Mouse (Mus musculus) macrophage (primary cell): Measurements from ENCODE around the gene Ppp1r21. TPM values are rescaled to one million over a fixed set of nuclear protein-coding genes. Genes with fewer than 3 reads are reported as not detected.
A peak's percentile ranks its signal among the peaks of the same experiment; 100 is the strongest.

Source experiments
- H3K27ac ChIP-seq: fragments of 350-480 bp; formaldehyde crosslinking; 2 replicates; pipeline ENCODE4 v1.9.0; 2021
- H3K36me3 ChIP-seq: fragments of 350-480 bp; formaldehyde crosslinking; 2 replicates; pipeline ENCODE4 v1.9.0; 2021; ENCODE audit errors: inconsistent target
- H3K4me3 ChIP-seq: fragments of 350-480 bp; formaldehyde crosslinking; 2 replicates; pipeline ENCODE4 v1.9.0; 2021; ENCODE audit errors: inconsistent target
- H3K79me2 ChIP-seq: fragments of 350-480 bp; formaldehyde crosslinking; 2 replicates; pipeline ENCODE4 v1.9.0; 2021; ENCODE audit errors: inconsistent target
- WGBS: methylation state at CpG from one replicate; pipeline ENCODE4 v1.1.7; 2026; ENCODE audit warnings: inconsistent platforms; ENCODE audit not compliant: missing documents; 5-methylcytosine and 5-hydroxymethylcytosine counted together
- polyA plus RNA-seq: library from polyadenylated mRNA; stranded (reverse); fragments of 250-400 nt; gene quantifications from 3 replicates; pipeline ENCODE4 v1.2.4, GENCODE M21; 2018; ENCODE audit warnings: inconsistent platforms

The Ppp1r21 gene
- polyA plus RNA-seq, 1 experiment from 2014 or later: 60.1 TPM

DNA sequence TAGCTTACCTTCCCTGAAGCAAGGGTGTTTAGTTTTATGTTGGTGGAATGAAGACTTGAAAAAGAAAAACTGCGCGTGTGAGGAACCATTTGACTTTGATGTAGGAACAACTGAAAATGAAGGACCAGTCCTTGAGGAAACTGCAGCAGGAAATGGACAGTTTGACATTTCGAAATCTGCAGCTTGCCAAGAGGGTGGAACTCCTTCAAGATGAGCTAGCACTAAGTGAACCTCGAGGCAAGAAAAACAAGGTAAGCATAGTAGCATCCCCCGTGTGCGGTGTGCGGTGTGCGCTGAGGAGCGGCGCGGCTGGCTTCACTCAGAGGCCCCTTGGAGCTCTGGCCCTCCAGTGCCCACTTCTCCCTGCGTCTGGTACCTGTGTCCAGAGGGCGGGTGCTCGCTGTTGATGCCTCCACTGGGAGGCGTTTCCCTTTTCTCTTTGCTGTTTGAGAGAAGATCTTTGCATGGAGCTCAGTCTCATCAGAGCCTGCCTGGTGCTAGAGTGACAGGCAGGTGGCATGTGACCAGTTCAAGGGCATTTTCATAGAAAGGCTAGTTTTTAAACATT, 15.4 kb downstream of the Ppp1r21 start:
- H3K4me3 ChIP-seq: no peak overlapping the region
- 51% methylated on average over 15 of the region's 15 CpGs for WGBS
- H3K79me2 ChIP-seq: peaks cover 93% of the 10 kb centered on the region
- H3K27ac ChIP-seq: peak overlapping the region; percentile 62
- H3K36me3 ChIP-seq: peaks cover 29% of the 10 kb centered on the region

DNA sequence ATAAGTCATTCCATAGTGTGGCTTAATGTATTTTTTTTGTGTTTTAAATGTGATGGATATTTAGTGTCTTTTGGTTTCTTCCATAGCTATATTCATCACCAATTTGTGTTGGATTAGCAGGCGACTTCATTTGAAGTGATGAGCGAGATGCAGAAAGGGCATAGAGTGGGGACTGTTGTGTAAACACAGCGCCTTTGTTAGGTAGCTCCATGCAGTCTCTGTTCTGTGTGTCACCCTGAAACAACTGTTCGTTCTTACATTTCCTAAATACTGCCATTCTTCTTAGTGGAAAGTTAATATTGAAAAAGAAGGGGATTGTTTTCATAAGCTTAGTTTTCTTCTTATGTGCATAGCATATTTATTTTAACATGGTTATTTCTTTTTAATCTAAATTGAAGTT, 16.8 kb downstream of the Ppp1r21 start:
- 87% methylated on average over 4 of the region's 4 CpGs for WGBS
- peaks cover 29% of the 10 kb centered on the region for H3K36me3 ChIP-seq
- no peak overlapping the region for H3K27ac ChIP-seq

DNA sequence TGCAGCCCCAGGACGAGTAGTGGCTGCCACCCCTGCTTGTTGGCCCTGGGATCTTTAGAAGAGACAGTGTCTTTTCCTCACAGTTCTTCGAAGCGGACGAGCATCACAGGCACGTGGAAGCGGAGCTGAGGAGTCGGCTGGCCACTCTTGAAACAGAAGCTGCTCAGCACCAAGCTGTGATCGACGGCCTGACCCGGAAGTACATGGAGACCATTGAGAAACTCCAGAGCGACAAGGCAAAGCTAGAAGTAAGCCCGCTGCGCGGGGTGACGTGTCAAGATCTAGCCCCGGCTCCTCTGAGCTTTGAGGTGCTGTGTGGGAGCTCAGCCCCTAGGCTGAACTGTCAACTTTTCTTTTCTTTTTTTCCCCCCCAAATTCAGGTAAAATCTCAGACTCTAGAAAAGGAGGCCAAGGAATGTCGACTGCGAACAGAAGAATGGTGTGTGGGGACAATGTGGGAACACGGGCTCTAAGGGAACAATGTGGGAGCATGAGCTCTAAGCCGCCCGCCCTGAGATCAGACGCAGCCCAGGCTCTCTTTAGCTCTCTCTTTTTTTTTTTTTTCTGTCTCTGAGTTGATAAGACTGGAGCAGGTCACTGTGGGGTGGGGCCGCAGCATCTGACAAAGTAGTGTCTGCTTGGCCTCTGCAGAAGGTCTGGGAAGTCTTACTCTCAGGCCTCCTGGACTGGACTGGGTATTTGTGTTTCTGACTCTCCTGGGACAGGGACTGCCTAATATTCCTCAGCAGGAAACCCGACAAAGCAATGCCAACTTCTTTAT, 19.7 kb downstream of the Ppp1r21 start:
- Histone ChIP-seq H3K27ac (peak overlapping the region; percentile 100), H3K4me3 (no peak overlapping the region), H3K79me2 (peaks cover 67% of the 10 kb centered on the region), H3K36me3 (peaks cover 30% of the 10 kb centered on the region)
- 93% methylated on average over 24 of the region's 24 CpGs for WGBS

More for the DNA sequence above, 16.8 kb downstream of the Ppp1r21 start:
- Histone ChIP-seq H3K4me3 (no peak overlapping the region), H3K79me2 (peaks cover 78% of the 10 kb centered on the region)

DNA sequence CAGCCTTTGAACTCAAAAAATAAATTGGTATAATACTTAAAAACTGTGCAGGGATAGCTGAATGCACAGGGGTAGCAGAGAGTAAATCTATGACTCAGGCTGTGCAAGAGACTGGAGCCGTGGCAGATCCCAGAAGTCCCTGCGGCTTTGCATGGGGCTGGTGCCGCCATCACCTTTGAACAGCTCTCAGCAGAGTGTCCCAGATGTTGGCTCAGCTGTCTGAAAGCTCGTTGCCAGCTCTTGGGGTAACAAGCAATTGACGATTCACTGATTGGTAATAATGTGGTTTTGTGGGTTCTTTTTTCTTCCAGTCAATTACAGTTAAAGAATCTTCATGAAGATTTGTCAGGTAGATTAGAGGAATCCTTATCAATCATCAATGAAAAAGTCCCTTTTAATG, 20.4 kb downstream of the Ppp1r21 start:
- H3K36me3 ChIP-seq: peaks cover 38% of the 10 kb centered on the region
- H3K4me3 ChIP-seq: no peak overlapping the region
- peak overlapping the region; percentile 100 for H3K27ac ChIP-seq
- H3K79me2 ChIP-seq: peaks cover 62% of the 10 kb centered on the region
- 63% methylated on average over 4 of the region's 5 CpGs for WGBS

DNA sequence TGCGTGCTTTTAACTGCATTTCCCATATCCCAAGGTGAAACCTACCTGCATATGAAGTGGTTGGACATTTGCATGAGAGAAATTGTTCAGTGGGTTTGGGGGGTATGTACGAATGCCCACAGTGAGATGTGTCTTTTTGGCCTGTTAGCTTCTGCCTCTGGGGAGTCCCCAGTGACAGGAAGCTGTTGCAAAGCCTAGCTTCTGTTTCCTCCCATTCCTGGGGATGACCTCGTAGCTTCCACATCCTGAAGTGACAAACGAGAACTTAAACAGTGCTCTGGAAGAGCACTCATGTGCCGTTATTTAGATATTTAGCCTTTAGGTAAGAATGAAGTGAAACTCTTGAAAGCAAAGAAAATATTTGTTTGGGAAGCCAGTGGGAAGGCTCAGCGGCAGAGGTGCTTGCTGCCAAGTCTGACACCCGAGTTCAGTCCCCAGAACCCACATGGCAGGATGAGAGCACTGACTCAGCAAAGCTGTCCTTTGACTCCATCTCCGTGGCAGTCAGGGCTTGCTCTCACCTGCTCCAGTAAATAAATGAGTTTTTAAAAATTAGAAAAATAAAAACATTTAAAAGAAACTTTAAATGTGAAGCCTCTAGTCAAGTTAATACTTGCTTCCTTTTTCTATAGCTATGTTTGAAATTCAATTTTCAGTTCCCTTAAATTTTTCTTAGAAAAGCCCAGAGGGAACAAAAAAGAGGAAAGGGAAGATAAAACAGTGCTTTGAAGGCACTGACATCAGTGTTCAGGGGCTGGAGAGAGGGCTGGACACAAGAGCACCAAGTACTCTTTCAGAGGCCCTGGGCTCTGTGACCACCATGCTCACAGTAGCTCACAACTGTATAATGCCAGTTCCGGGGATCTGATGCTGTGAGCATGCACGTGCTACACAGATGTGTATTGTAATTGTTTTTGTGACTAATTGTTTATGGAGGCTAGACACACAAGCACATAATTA, 21.3 kb downstream of the Ppp1r21 start:
- 10% methylated on average over 9 of the region's 10 CpGs for WGBS
- Histone ChIP-seq H3K27ac (peak overlapping the region; percentile 100), H3K4me3 (no peak overlapping the region; the same call in 1 of the 2 replicates), H3K36me3 (peaks cover 44% of the 10 kb centered on the region), H3K79me2 (peaks cover 53% of the 10 kb centered on the region)

DNA sequence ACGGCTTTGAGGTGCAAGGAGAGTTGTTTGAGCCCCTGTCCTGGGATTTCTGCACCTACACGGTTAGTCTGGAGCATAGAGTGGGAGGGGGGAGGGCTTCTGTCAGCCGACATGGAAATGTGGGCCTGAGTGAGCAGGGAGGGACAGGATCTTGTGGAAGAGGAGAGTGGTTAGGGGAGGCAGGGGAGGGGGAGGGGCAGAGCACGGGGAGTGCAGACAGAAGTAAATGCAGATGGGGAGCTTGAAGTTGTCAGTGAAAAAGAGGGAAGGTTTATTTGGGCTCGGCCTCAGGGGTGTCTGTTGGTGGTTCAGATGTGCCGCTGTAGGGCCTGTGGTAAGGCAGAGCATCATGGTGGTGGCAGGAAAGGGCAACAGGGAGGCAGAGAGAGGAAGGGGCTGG, 22.6 kb downstream of the Ppp1r21 start:
- Histone ChIP-seq H3K27ac (peak overlapping the region; percentile 100), H3K4me3 (no peak overlapping the region), H3K36me3 (peaks cover 37% of the 10 kb centered on the region), H3K79me2 (peaks cover 40% of the 10 kb centered on the region; the same call in 1 of the 2 replicates)
- WGBS: 49% methylated on average over 6 of the region's 6 CpGs

DNA sequence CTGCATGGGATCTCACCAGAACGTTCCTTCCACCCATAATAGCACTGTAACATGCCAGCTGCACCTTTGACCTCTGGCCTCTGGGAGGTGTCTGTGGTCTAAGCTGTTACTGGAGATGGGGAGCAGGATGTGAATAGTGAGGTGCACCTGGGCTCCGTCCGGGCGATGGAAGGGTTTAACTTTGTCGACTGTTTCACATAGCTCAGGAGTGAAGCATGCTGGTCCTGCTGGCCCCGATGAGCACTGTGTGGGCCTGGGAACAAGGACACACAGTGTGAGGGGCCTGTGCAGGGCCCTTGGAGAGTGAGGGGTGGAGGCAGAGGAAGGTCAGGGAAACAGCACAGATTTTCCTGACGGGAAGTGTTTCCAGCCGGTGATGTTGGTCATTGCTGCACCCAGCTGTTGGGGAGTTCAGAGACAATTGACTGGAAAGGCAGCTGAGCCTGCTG, 23.1 kb downstream of the Ppp1r21 start:
- Histone ChIP-seq H3K36me3 (peaks cover 35% of the 10 kb centered on the region), H3K4me3 (no peak overlapping the region), H3K27ac (peak overlapping the region; percentile 100), H3K79me2 (peaks cover 36% of the 10 kb centered on the region; the same call in 1 of the 2 replicates)
- 83% methylated on average over 8 of the region's 8 CpGs for WGBS

DNA sequence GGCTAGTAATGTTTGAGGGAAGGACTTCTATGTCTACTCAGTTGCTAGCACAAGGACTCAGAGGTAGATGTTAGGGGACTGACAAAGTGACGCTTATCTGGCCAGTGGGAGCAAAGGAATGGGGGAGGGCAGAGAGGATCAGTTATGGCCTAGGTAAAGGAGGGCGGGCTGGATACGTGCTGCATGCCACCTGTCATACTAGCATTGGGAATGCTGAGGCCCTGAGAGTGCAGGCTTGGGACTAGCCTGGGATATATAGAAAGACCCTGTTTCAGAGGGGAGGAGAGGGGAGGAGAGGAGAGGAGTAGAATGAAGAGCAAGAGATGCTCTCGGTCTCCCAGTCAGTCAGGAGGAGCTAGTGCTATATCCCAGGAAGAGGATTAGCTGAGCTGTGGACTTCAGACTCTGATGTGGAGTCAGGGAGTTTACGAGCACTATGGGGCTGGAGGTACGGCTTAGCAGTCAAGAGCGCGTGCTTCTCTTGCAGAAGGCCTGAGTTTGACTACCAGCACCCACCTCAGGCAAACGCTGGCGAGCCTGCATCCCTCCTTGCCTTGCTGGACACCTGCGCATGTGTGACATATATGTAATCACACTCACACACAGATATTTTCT, 23.7 kb downstream of the Ppp1r21 start:
- H3K27ac ChIP-seq: peak overlapping the region; percentile 100
- no peak overlapping the region for H3K4me3 ChIP-seq
- WGBS: 96% methylated on average over 11 of the region's 11 CpGs
- H3K36me3 ChIP-seq: peaks cover 39% of the 10 kb centered on the region
- H3K79me2 ChIP-seq: peaks cover 31% of the 10 kb centered on the region; the same call in 1 of the 2 replicates

DNA sequence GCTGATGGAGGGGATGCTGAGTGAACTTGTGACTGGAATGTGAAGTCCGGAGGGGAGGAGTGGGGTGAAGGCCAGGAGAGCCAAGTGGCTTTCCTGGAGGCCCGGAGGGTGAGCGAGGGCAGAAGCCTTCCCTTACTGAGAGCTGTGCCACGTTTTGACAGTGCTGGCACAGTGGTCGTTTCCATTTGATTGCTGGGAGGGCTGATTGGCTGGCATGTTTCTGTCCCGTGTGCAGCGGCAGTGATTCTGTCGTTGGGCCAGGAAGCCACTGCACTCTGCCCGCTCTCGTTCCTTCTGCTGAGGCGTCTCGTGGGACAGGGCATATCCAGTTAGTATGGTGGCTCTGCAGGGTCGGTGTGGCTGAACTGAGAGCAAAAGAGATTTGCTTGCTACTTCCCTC, 26.3 kb downstream of the Ppp1r21 start:
- WGBS: 93% methylated on average over 13 of the region's 13 CpGs
- peaks cover 43% of the 10 kb centered on the region for H3K36me3 ChIP-seq
- no peak overlapping the region for H3K27ac ChIP-seq
- H3K4me3 ChIP-seq: no peak overlapping the region
- H3K79me2 ChIP-seq: peaks cover 18% of the 10 kb centered on the region; the same call in 1 of the 2 replicates

DNA sequence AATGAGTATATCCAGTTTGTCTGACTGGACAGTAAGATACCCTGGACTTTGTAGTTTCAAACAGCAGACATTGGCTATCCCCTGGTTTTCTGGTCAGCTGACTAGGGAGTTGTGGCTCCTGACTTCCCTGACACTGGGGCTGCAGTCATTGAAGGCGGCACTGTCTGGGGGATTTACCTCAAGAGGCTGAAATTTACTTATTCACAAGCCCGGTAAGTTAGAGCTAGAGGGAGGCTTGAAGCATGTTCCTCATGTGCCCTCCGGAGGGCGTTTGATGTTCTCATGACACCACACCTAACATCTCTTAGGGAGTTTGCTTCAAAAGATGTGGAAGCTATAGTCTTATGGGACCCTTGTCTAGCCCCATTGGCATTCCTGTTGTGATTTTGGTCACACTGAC, 26.8 kb downstream of the Ppp1r21 start:
- H3K27ac ChIP-seq: no peak overlapping the region
- no peak overlapping the region for H3K4me3 ChIP-seq
- H3K79me2 ChIP-seq: peaks cover 18% of the 10 kb centered on the region; the same call in 1 of the 2 replicates
- peaks cover 48% of the 10 kb centered on the region for H3K36me3 ChIP-seq
- WGBS: 91% methylated on average over 4 of the region's 4 CpGs

DNA sequence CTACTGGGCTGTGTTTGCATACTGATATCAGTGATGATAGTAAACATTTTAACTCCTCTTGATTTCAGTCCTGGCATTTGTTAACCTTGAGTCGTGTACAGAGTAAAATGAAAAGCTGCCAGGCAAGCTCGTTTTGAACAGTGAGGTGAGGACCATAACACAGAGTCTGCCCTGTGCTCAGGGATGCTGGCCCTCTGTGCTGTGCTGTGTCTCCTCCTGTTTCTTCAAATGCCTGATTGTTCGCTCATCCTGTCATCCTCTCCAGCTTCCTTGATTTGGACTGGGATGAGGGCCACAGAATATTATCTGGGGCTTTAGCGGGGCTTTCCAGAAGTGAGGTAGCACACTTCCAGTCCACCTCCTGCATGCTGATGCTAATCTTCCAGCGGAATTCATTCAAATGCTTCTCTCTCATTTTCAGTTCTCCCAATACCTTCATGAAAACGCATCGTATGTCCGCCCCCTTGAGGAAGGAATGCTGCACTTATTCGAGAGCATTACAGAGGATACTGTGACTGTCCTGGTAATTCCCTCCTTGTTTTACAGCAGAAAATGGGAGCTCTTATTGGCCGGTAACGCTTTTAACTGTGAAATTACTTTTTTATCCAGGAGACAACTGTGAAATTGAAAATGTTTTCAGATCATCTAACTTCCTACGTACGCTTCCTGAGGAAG, 28.4 kb downstream of the Ppp1r21 start:
- peaks cover 12% of the 10 kb centered on the region; the same call in 1 of the 2 replicates for H3K79me2 ChIP-seq
- peaks cover 59% of the 10 kb centered on the region for H3K36me3 ChIP-seq
- no peak overlapping the region for H3K27ac ChIP-seq
- WGBS: 83% methylated on average over 13 of the region's 13 CpGs
- H3K4me3 ChIP-seq: no peak overlapping the region

DNA sequence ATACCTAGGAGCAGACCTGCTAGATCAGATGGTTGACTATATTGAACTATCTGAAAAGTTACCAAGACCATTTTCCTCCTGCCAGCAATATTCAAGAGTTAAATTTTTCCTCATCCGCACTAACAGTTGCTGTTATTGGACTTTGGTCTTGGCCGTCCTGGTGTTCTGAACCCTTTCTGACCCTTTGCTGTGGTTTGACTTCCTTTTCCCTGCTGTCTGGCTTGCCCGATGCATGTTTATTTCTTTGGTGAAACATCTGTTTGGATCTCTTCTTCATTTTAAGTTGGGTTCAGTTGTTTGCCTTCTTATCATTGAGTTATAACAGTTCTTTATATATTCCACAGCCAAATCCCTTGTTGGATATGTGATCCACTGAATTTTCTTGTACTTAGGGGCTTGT, 33.7 kb downstream of the Ppp1r21 start:
- Histone ChIP-seq H3K27ac (no peak overlapping the region), H3K79me2 (no peaks in the 10 kb centered on the region), H3K4me3 (no peak overlapping the region), H3K36me3 (peaks cover 77% of the 10 kb centered on the region)
- WGBS: 69% methylated on average over 3 of the region's 3 CpGs

DNA sequence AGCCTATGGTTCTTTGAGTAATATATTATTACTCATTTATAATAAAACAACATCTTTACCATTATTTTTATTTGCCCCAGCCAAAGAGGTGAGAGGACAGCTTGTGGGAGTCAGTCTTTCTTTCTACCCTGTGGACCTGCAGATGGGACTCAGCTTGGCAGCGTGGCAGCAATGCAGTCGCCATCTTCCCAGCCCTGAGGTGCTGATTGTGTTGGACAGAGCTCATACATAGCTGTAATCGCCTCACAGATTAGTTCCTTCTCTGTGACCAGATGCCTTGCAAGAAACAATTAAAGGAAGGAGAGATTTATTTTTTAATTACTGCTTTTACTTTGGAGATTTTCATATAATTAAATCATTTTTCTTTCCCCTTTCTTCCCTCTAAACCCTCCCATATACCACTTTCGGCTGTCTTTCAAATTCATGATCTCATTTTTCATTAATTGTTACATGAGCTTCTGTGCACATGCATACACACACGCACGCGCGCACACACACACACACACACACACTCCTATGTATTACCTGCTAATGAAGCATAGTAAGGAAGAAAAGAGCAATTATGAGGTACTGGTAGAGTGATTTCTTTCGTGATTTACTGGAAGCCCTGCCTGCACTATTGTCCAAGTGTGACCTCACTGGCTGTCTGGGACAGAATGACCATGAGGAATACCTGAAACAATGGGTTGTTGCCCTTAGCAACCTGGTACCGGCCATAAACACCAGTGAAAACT, 40.1 kb downstream of the Ppp1r21 start:
- H3K36me3 ChIP-seq: peaks cover 91% of the 10 kb centered on the region

More for the DNA sequence above, 40.1 kb downstream of the Ppp1r21 start:
- H3K27ac ChIP-seq: no peak overlapping the region
- WGBS: 90% methylated on average over 10 of the region's 10 CpGs
- no peaks in the 10 kb centered on the region for H3K79me2 ChIP-seq
- no peak overlapping the region for H3K4me3 ChIP-seq
